Mouse (Mus musculus): ENCODE measurements around the gene Fbxo9. TPM values are rescaled to one million over a fixed set of nuclear protein-coding genes. Genes with fewer than 3 reads are reported as not detected.

Fbxo9 gene
- polyA plus RNA-seq, 1 experiment from 2014 or later: 35.9 TPM

GRCm38 (mm10) chr9:78124297-78124696 lies 15.4 kb upstream of the Fbxo9 start:
- no peaks in the 10 kb centered on the region for H3K9me3 ChIP-seq
- peaks cover 16% of the 10 kb centered on the region for H3K4me1 ChIP-seq
- no peak overlapping the region for H3K9ac ChIP-seq
- no peak overlapping the region for H3K27ac ChIP-seq
- no peak overlapping the region for H3K4me2 ChIP-seq
- 87% methylated on average over 6 of the region's 6 CpGs for WGBS
- no peak for ATAC-seq (ENCODE audit: low FRiP score)
- H3K36me3 ChIP-seq (replicated peaks): peaks cover 5% of the 10 kb centered on the region; the same call in 1 of the 2 replicates
- no peaks in the 10 kb centered on the region for H3K27me3 ChIP-seq
- no peak overlapping the region for H3K4me3 ChIP-seq (replicated peaks)

GRCm38 (mm10) chr9:78122939-78123712 lies 14.3 kb upstream of the Fbxo9 start:
- H3K27me3 ChIP-seq: no peaks in the 10 kb centered on the region
- 93% methylated on average over 7 of the region's 7 CpGs for WGBS
- H3K9me3 ChIP-seq: no peaks in the 10 kb centered on the region
- H3K4me1 ChIP-seq: peaks cover 16% of the 10 kb centered on the region
- no peak overlapping the region for H3K9ac ChIP-seq
- no peak for ATAC-seq (ENCODE audit: low FRiP score)
- peaks cover 5% of the 10 kb centered on the region for H3K36me3 ChIP-seq (replicated peaks)
- H3K4me2 ChIP-seq: no peak overlapping the region
- no peak overlapping the region for H3K27ac ChIP-seq
- H3K4me3 ChIP-seq (replicated peaks): no peak overlapping the region

GRCm38 (mm10) chr9:78121985-78122384 lies 13.1 kb upstream of the Fbxo9 start:
- H3K4me3 ChIP-seq (replicated peaks): no peak overlapping the region
- peaks cover 5% of the 10 kb centered on the region for H3K36me3 ChIP-seq (replicated peaks)
- peaks cover 14% of the 10 kb centered on the region for H3K4me1 ChIP-seq
- no peak overlapping the region for H3K27ac ChIP-seq
- no peaks in the 10 kb centered on the region for H3K27me3 ChIP-seq
- no peak for ATAC-seq (ENCODE audit: low FRiP score)
- no peak overlapping the region for H3K9ac ChIP-seq
- H3K9me3 ChIP-seq: no peaks in the 10 kb centered on the region
- H3K4me2 ChIP-seq: no peak overlapping the region
- WGBS: 90% methylated on average over 6 of the region's 6 CpGs

GRCm38 (mm10) chr9:78121358-78121757 lies 12.5 kb upstream of the Fbxo9 start:
- Histone ChIP-seq H3K27me3 (no peaks in the 10 kb centered on the region), H3K27ac (no peak overlapping the region), H3K36me3 (replicated peaks) (peaks cover 10% of the 10 kb centered on the region), H3K4me3 (replicated peaks) (no peak overlapping the region), H3K9me3 (0 out of 2 replicates have a peak, but pooled peaks cover 2% of the 10 kb centered on the region), H3K4me2 (no peak overlapping the region), H3K4me1 (peaks cover 9% of the 10 kb centered on the region), H3K9ac (no peak overlapping the region)
- no peak for ATAC-seq (ENCODE audit: low FRiP score)
- 90% methylated on average over 8 of the region's 8 CpGs for WGBS

- Histone ChIP-seq H3K4me3 (replicated peaks) (no peak overlapping the region), H3K4me2 (no peak overlapping the region), H3K4me1 (peaks cover 18% of the 10 kb centered on the region), H3K27ac (no peak overlapping the region), H3K27me3 (no peaks in the 10 kb centered on the region), H3K9ac (no peak overlapping the region), H3K36me3 (replicated peaks) (peaks cover 14% of the 10 kb centered on the region), H3K9me3 (0 out of 2 replicates have a peak, but pooled peaks cover 3% of the 10 kb centered on the region)
- WGBS: 95% methylated on average over 2 of the region's 2 CpGs
- ATAC-seq (ENCODE audit: low FRiP score): no peak
Measured at GRCm38 (mm10) chr9:78117690-78118089, 8.8 kb upstream of the Fbxo9 start.

- H3K36me3 ChIP-seq (replicated peaks): peaks cover 9% of the 10 kb centered on the region; the same call in 1 of the 2 replicates
- H3K4me1 ChIP-seq: peaks cover 18% of the 10 kb centered on the region
- WGBS: 96% methylated on average over 9 of the region's 9 CpGs
- H3K9me3 ChIP-seq: 0 out of 2 replicates have a peak, but pooled peaks cover 3% of the 10 kb centered on the region
- no peak overlapping the region for H3K9ac ChIP-seq
- H3K27ac ChIP-seq: no peak overlapping the region
- ATAC-seq (ENCODE audit: low FRiP score): no peak
- H3K4me2 ChIP-seq: no peak overlapping the region
- H3K27me3 ChIP-seq: no peaks in the 10 kb centered on the region
- no peak overlapping the region for H3K4me3 ChIP-seq (replicated peaks)
Measured at GRCm38 (mm10) chr9:78115746-78116145, 6.9 kb upstream of the Fbxo9 start.

- peak; percentile 27 for ATAC-seq (ENCODE audit: low FRiP score)
- Histone ChIP-seq H3K4me2 (peak overlapping the region; percentile 54), H3K9me3 (0 out of 2 replicates have a peak, but pooled peaks cover 3% of the 10 kb centered on the region), H3K27ac (peak overlapping the region; percentile 92), H3K27me3 (no peaks in the 10 kb centered on the region), H3K4me1 (peaks cover 26% of the 10 kb centered on the region), H3K4me3 (replicated peaks) (peak overlapping the region; percentile 79), H3K9ac (peak overlapping the region; percentile 93), H3K36me3 (replicated peaks) (peaks cover 9% of the 10 kb centered on the region; the same call in 1 of the 2 replicates)
- WGBS: 1% methylated on average over 13 of the region's 14 CpGs
Measured at GRCm38 (mm10) chr9:78113538-78113885, 4.6 kb upstream of the Fbxo9 start.

- Histone ChIP-seq H3K27me3 (no peaks in the 10 kb centered on the region), H3K36me3 (replicated peaks) (peaks cover 9% of the 10 kb centered on the region; the same call in 1 of the 2 replicates), H3K4me3 (replicated peaks) (peak overlapping the region; percentile 79), H3K27ac (peak overlapping the region; percentile 92), H3K4me1 (peaks cover 26% of the 10 kb centered on the region), H3K9ac (peak overlapping the region; percentile 93), H3K4me2 (peak overlapping the region; percentile 54), H3K9me3 (0 out of 2 replicates have a peak, but pooled peaks cover 3% of the 10 kb centered on the region)
- WGBS: 2% methylated on average over 45 of the region's 47 CpGs
- ATAC-seq (ENCODE audit: low FRiP score): peak; percentile 83
Measured at GRCm38 (mm10) chr9:78112770-78113537, 4.1 kb upstream of the Fbxo9 start.

- 96% methylated on average over 2 of the region's 2 CpGs for WGBS
- peaks cover 4% of the 10 kb centered on the region; the same call in 1 of the 2 replicates for H3K36me3 ChIP-seq (replicated peaks)
- ATAC-seq (ENCODE audit: low FRiP score): no peak
- H3K4me3 ChIP-seq (replicated peaks): no peak overlapping the region
- no peak overlapping the region for H3K4me2 ChIP-seq
- no peak overlapping the region for H3K27ac ChIP-seq
- H3K27me3 ChIP-seq: no peaks in the 10 kb centered on the region
- H3K4me1 ChIP-seq: peaks cover 28% of the 10 kb centered on the region
- no peak overlapping the region for H3K9ac ChIP-seq
- H3K9me3 ChIP-seq: 0 out of 2 replicates have a peak, but pooled peaks cover 1% of the 10 kb centered on the region
Measured at GRCm38 (mm10) chr9:78111456-78111855, 2.6 kb upstream of the Fbxo9 start.

GRCm38 (mm10) chr9:78109656-78110055 lies 791 bp upstream of the Fbxo9 start:
- no peak for ATAC-seq (ENCODE audit: low FRiP score)
- Histone ChIP-seq H3K4me3 (replicated peaks) (peak overlapping the region; percentile 66), H3K36me3 (replicated peaks) (no peaks in the 10 kb centered on the region)

GRCm38 (mm10) chr9:78107912-78108795 lies 711 bp downstream of the Fbxo9 start:
- peak overlapping the region; percentile 66 for H3K4me3 ChIP-seq (replicated peaks)
- peak overlapping the region; percentile 89 for H3K27ac ChIP-seq
- peaks cover 10% of the 10 kb centered on the region; the same call in 1 of the 2 replicates for H3K4me1 ChIP-seq
- H3K9ac ChIP-seq: peak overlapping the region; percentile 84
- H3K36me3 ChIP-seq (replicated peaks): no peaks in the 10 kb centered on the region
- H3K27me3 ChIP-seq: no peaks in the 10 kb centered on the region
- H3K4me2 ChIP-seq: peak overlapping the region; percentile 78
- ATAC-seq (ENCODE audit: low FRiP score): peak; percentile 81
- WGBS: under 1% methylated on average over 88 of the region's 88 CpGs
- no peaks in the 10 kb centered on the region for H3K9me3 ChIP-seq

More at GRCm38 (mm10) chr9:78109656-78110055, 791 bp upstream of the Fbxo9 start:
- H3K9ac ChIP-seq: peak overlapping the region; percentile 12; the same call in 1 of the 2 replicates
- 52% methylated on average over 5 of the region's 5 CpGs for WGBS
- H3K27me3 ChIP-seq: no peaks in the 10 kb centered on the region
- H3K9me3 ChIP-seq: no peaks in the 10 kb centered on the region
- H3K4me2 ChIP-seq: peak overlapping the region; percentile 78
- H3K27ac ChIP-seq: no peak overlapping the region
- peaks cover 16% of the 10 kb centered on the region for H3K4me1 ChIP-seq

All from forebrain, embryonic 12.5 days (tissue).